In genomic region chrX:13475382-13475781, GRCm38 (mm10) we compare ENCODE assay signal across 26 mouse cellular contexts. TPM values are rescaled to one million over a fixed set of nuclear protein-coding genes. Genes with fewer than 3 reads are reported as not detected.
"Had no signal": no experiment of that assay in that cellular context is flagged by ENCODE, and none has a peak within 500 bp of the region (broad histone marks: within the 10 kb centered on the region; RNA-seq: fewer than 3 reads in every experiment).

No protein-coding gene starts in this region.

- H3K4me3 ChIP-seq: heart, embryonic 10.5 days; heart, embryonic 12.5 days; hindbrain, embryonic 10.5 days; hindbrain, embryonic 12.5 days; intestine, embryonic 15.5 days; layer of hippocampus, adult 2 months; left cerebral cortex, adult 2 months; limb, embryonic 13.5 days; liver, embryonic 12.5 days had no signal

- H3K4me1 ChIP-seq: heart, embryonic 10.5 days; heart, embryonic 12.5 days; hindbrain, embryonic 10.5 days; hindbrain, embryonic 12.5 days; intestine, embryonic 15.5 days; limb, embryonic 13.5 days; liver, embryonic 12.5 days had no signal

- H3K36me3 ChIP-seq: heart, embryonic 10.5 days; heart, embryonic 12.5 days; hindbrain, embryonic 10.5 days; hindbrain, embryonic 12.5 days; intestine, embryonic 15.5 days; limb, embryonic 13.5 days; liver, embryonic 12.5 days had no signal

- H3K9ac ChIP-seq: heart, embryonic 12.5 days; hindbrain, embryonic 12.5 days; hindbrain, embryonic 14.5 days; intestine, embryonic 15.5 days; limb, embryonic 13.5 days; liver, embryonic 12.5 days; liver, embryonic 14.5 days had no signal

- ATAC-seq: hindbrain, embryonic 16.5 days; inflammation-experienced regulatory T-cells, adult 6 months; intestine, embryonic 15.5 days; intestine, postnatal 0 days; liver, embryonic 12.5 days had no signal

- DNase-seq: gastrocnemius, postnatal 14 days; gastrocnemius, postnatal 36 days; heart, postnatal 10 days; heart, postnatal 4 days; kidney, adult 18-20 months; kidney, adult 8-10 months; kidney, postnatal 10 days; kidney, postnatal 25 days; kidney, postnatal 4 days had no signal

- H3K27me3 ChIP-seq: liver, embryonic 12.5 days had no signal

- H3K9me3 ChIP-seq: heart, embryonic 10.5 days; hindbrain, embryonic 10.5 days; hindbrain, embryonic 12.5 days; intestine, embryonic 15.5 days; limb, embryonic 13.5 days; liver, embryonic 12.5 days had no signal

- H3K4me2 ChIP-seq: heart, embryonic 12.5 days; hindbrain, embryonic 12.5 days; hindbrain, embryonic 14.5 days; intestine, embryonic 15.5 days; limb, embryonic 13.5 days; liver, embryonic 12.5 days had no signal

- H3K27ac ChIP-seq: heart, embryonic 10.5 days; hindbrain, embryonic 10.5 days; hindbrain, embryonic 12.5 days; hindbrain, embryonic 14.5 days; intestine, embryonic 15.5 days; layer of hippocampus, adult 2 months; left cerebral cortex, adult 2 months; limb, embryonic 13.5 days; liver, embryonic 12.5 days; liver, embryonic 14.5 days had no signal

RNA-seq across cellular contexts. Expression of gene Nyx, which starts 9.5 kb away (rescaled TPM):
- total RNA-seq: gastrocnemius, postnatal 36 days; liver, adult 2 months had no signal
- polyA plus RNA-seq: intestine, embryonic 15.5 days; kidney, embryonic 14.5 days; limb, embryonic 11.5 days; liver, embryonic 12.5 days had no signal
